Mouse (Mus musculus) adrenal gland, postnatal 4 days (tissue): ENCODE measurements around the gene Pdk2. TPM values are rescaled to one million over a fixed set of nuclear protein-coding genes. Genes with fewer than 3 reads are reported as not detected.
A peak's percentile ranks its signal among the peaks of the same experiment; 100 is the strongest.

Experiments used
- DNase-seq, 2 experiments: peaks; one replicate each; pipeline ENCODE4 v3.0.0; 2021 to 2022; ENCODE audit warnings: low spot score in 2 of 2, mixed read lengths in 2 of 2
- total RNA-seq, 2 experiments: library from RNA; stranded (reverse); gene quantifications; 2 replicates each; pipeline ENCODE4 v1.2.3; 2021

Gene Pdk2
- total RNA-seq, 2 experiments from 2014 or later = 59.8 to 69.3 TPM

- DNase-seq = no peak
Observed at GRCm38 (mm10) chr11:95071266-95071665, 30.1 kb upstream of the Pdk2 start.

GRCm38 (mm10) chr11:95070140-95071107 lies 29.3 kb upstream of the Pdk2 start:
- no peak for DNase-seq

DNA sequence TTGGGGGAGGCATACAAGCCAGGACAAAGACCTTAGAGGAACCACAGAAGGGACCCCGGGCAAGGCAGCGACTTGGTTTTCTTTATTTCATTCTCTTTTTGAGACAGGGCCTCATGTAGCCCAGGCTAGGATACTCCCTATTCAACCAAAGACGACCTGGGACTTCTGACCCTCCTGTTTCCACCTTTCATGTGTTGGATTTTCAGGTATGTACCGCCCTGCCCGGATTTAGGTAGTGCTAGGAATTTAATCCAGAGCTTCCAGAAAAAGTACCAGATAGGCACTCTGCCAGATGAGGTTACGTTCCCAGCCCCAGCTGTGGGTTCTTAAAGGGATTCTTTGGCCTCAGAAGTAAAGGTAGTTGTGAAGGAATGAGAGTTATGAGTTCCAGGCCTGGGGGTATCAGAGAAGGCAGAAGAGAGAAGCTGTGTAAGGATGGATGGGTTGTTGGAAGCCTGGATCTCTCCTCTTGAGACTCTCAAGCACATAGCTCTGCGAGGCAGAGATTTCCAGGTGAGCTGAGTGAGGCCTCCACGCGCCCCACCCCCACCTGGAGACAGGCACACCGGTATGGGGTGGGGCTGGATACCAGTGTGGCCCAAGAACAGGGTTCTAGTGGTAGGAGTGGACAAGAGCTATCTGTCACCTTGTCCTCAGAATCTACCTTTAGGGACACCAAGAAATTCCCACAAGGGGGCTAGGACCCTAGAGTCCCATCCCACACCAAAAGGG lies 28.2 kb upstream of the Pdk2 start:
- no peak for DNase-seq

GRCm38 (mm10) chr11:95056768-95057501 lies 15.8 kb upstream of the Pdk2 start:
- no peak for DNase-seq

GRCm38 (mm10) chr11:95053062-95053461 lies 11.9 kb upstream of the Pdk2 start:
- no peak for DNase-seq

DNA sequence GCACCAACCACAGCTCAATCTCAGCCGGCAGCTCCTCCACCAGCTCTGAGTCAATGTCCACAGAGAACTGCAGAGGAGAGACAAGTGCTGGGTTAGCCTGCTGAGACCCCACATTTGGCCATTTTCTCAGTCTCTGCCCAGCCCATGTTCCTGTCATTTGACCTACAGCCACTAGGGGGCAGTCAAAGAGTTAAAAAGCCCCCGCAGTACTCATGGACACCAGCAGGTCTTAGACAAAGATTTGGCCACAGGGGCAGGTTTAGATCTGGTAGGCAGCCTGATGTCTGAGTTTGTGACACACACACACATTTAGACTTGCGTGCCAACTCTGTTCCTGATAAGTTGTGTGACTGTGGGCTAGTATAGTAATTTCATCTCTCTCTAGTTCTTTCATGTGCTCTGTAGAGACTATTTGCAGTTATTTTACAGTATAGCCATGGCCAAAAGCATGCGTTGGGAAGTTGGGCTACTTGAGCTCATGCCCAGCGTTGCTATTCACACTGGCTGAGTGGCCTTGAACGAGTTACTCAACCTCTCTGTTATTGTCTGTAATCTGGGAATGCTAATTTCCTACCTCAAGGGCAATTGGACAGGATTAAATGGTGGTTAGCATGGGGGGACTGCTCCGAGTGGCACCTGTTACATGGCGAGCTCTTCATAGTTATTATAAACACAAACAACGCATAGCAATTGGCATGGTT lies 6.0 kb upstream of the Pdk2 start:
- DNase-seq = peak in 1 of 2 experiments; percentile 40

GRCm38 (mm10) chr11:95044185-95044870 lies 3.2 kb upstream of the Pdk2 start:
- DNase-seq = no peak

DNA sequence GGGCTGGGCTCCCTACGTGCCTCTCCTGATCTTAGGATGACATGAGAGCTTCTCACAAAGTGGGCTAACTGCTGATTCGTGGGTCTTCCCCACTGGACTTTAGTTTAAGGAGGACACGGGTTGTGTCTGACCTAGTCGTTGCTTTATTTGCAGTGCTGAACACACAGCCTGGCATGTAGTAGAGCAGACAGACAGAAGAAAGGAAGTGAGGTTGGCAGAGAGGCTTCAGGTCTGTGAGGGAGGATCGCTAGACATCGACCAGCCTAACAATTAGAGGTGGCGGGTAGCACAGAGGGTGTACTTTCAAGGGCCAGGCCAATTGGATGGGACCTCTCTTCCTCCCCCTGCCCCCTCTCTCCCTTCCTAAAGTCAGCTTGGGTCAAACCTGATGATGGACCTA lies 2.5 kb upstream of the Pdk2 start:
- DNase-seq = no peak

DNA sequence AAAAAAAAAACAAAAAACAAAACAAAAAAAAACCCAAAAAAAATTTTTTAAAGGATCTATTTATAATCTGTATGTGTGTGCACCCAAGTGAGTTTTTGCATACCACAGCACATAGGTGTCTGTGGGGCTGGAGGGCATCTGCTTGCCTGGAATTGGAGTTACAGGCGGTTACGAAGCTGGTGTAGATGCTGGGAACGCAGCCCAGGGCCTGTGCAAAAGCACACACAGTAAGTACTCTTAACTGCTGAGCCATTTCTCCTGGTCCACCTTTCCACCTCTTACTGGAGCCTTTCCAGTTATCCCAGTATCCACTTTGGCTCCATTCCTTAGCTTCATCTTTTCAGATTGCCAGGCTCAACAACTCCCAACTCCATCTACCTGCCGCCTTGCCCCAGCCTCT lies 1.9 kb upstream of the Pdk2 start:
- DNase-seq = no peak

DNA sequence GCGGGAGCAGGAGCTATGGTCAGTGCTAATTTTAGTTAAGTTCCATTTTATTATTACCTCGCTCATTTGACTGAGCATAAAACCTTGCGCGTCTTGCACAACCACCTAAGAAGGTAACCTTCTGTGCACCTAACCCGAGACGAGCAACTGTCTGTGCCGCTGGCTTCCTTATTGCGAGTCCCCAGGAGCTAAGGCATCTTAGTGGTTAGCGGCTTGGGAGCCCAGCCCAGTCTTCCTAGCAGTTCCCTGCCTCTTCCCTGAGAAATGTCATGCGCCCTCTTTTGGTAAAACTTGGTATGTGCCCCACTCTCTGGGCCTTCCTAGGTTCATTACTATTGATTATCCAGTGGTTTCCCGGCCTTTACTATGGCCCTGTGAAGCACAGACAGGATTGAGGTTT lies 942 bp upstream of the Pdk2 start:
- DNase-seq = peak; percentile 29 to 66

DNA sequence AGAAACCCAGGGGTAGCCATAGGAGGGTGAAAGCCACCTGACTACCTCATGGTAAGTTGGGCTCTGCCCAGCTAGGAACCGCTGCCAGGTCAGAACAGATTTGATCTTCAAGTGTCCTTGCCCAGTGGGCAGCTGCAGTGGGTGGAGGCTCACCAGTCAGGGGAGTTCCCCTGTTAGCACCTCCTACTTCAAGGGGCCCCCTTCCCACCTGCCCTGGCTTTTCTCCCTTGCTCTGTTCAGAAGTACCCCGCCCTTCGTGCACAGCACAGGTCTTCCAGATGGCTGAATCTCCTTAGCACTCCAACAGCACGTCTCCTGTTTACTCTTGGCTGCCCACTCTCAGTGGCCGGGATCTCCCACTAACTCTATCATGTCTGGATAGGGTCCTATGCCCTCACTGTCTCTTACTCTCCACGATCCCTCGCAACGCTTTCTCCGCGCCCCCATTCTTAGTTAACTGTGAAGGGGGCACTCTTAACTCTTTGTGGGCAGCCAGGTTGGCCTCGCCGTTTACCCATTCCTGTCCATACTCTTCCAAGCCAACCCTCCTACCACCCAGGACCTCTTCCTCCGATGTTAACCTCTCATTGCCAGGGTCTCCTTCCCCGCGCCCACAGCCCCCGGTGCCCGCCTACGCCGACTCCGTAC lies 539 bp downstream of the Pdk2 start:
- peak in 1 of 2 experiments; percentile 16 for DNase-seq

- no peak for DNase-seq
Observed at GRCm38 (mm10) chr11:95039766-95040165, 1.4 kb downstream of the Pdk2 start.

- DNase-seq = no peak
Observed at GRCm38 (mm10) chr11:95038818-95039655, 2.1 kb downstream of the Pdk2 start.

DNA sequence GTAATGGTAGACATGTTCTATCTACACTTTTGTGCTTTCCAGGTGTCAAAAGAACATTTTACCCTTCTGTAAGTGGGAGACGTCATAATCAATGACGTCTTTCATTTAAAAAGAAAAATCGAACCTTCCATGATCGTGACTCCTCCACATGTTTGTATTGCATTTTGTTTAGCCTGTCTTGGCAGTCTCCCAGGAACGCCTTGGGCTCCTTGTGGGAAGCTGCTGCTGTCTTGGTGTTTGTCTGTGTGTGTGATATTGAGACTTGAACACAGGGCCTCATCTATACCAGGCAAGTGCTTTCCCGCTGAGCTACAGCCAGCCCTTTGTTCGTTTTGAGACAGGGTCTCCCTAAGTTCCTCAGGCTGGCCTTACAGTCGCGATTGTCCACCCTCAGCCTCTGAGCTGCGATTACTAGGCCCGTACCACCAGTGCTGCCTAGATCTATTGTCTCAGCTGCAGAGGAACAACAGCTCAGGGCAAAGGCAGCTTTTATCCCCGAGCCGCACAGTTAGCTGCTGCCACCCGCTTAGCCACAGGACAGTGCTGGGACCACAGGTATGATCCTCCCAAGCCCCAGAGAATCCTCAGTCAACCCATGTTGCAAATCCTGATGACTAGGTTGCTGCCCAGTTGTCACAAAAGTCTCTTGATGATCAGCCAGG lies 2.9 kb downstream of the Pdk2 start:
- DNase-seq = no peak

GRCm38 (mm10) chr11:95037306-95037705 lies 3.8 kb downstream of the Pdk2 start:
- no peak for DNase-seq

GRCm38 (mm10) chr11:95036521-95036920 lies 4.6 kb downstream of the Pdk2 start:
- DNase-seq = no peak

DNA sequence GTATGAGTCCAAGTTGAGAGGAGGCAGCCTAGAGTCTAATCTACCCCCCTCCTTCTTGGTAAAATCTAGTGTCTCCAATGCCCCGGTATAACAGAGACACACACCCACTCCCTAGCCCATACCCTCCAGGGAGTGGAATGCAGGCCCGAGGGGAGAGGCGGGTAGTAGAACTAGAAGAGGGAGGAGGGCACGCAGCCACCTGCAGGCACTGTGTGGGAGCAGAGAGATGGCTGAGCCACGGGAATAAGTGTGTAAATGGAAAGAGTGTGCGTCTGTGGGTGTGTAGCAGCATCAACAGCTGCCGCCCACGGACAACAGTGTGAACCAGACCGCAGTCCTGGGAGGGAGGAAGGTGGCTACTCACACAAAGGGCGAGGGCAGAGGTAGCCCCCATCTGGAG lies 6.3 kb downstream of the Pdk2 start:
- DNase-seq = no peak

- no peak for DNase-seq
Observed at GRCm38 (mm10) chr11:95033617-95034016, 7.5 kb downstream of the Pdk2 start.
